Mouse (Mus musculus): Measurements from ENCODE around the gene Ncor2. TPM values are rescaled to one million over a fixed set of nuclear protein-coding genes. Genes with fewer than 3 reads are reported as not detected.

Gene Ncor2
- polyA plus RNA-seq (2012; rRNA removed): 3.2 and 5.3 TPM in 2 replicates

DNA sequence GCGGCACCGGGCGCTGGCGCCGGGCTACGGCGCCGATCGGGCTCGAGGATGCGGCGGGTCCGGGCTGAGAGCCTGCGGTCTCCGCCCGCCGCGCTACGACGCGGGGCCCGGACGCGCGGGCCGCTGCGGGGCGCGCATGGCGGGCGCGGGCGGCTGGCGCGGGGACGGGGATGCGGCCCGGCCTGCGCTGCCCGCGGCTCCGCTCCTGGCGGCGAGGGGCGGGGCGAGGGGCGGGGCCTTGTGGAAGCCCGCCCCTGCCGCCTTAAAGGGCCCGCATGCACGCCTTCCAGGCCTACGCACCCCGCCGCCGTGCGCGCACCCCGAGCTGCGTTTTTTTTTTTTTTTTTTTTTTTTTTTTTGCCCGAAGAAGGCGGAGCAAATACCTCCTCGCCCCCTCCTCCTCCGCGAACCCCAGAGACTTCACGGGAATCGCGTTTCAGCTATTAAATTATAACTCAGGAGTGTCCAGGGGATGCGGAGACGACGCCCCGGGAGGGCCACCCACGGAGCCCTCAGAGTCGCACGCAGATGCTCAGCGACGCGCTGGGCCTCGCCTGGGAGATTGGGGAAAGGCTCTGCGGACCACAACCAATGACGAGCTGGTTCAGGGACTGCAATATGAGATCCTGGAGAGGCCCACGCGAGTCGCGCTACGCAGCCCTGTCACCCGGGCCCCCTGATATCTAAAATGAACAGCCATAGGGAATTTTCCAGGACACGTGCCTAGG is at the start of gene Ncor2:
Gene Ncor2 (minus strand): TSS at position 213 of the 728 bp plus-strand sequence.

DNA sequence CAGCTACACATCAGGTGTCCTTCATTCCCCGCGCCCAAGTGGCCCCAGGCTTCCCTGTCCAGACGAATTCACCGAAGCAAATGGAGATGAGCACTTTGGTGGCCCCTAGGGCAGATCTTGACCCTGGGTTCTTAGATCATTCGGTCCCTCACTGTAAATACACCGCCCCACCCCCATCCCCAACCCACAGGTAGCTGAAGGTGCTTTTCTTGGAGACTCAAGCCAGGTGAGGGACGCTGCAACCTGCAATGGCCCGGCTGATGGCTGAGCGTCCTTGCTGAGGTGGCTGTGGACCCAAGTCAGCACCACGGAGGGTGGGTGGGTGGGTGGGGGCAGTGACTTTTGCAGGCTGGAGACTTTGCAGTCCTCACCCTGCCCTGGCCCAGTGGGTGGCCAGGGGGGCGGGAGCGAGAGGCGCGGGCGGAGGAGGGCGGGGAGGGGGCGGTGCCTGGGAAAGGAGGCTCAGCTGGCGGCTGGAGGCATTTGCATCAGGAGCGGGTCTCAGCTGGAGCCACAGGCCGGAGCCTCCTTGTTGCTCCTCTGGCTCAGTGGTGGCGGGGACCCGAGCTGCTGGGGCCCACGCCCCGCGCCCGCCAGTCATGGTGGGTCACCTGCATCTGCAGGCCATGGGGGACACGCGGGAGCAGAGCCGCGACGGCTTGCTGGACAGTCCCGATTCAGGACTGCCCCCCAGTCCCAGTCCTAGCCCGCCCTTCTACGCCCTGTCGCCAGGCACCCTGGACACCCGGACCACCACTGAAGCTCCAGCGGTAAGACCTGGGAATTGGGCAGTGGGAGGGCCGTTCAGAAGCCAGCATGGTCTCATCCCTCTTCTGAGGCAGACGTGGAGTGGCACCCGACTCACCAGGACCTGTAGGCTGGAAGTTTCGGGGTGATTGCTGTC is 175.8 kb downstream of the Ncor2 start, which contains the start of gene Rflna:
Gene Rflna (plus strand): TSS at position 253 of the 904 bp plus-strand sequence.

Other genes starting within 250 kb of the Ncor2 start
- gene Rflna, start 176.0 kb downstream of the Ncor2 start, polyA plus RNA-seq (2012; rRNA removed): 0.08 and 0.28 TPM in 2 replicates
- gene Scarb1, start 161.9 kb upstream of the Ncor2 start, polyA plus RNA-seq (2012; rRNA removed): 128 and 141 TPM in 2 replicates
- 0.09 and 0.11 TPM in 2 replicates for gene Gm10382, start 210.1 kb upstream of the Ncor2 start, polyA plus RNA-seq (2012; rRNA removed)
- gene Ubc, start 211.0 kb upstream of the Ncor2 start, polyA plus RNA-seq (2012; rRNA removed): 312 and 328 TPM in 2 replicates

Measured in liver, embryonic 18 days (tissue).